Mouse (Mus musculus) C2C12 (cell line): ENCODE measurements around the gene Pxmp4.
A peak's percentile ranks its signal among the peaks of the same experiment; 100 is the strongest.

Experiments
- CEBPB ChIP-seq: IDR thresholded peaks from one replicate; pipeline ENCODE4 v1.6.1; 2011; ENCODE audit warnings: low read depth, mild to moderate bottlenecking, control low read depth, moderate library complexity
- CTCF ChIP-seq: IDR thresholded peaks from one replicate; pipeline ENCODE4 v1.5.1; 2011; ENCODE audit not compliant: control insufficient read depth, insufficient read depth, insufficient read length
- FOSL1 ChIP-seq: IDR thresholded peaks from one replicate; pipeline ENCODE4 v1.8.0; 2011; ENCODE audit warnings: mild to moderate bottlenecking, low read length; ENCODE audit not compliant: poor library complexity, insufficient read depth, severe bottlenecking
- MAX ChIP-seq: IDR thresholded peaks from one replicate; pipeline ENCODE4 v1.6.1; 2011; ENCODE audit warnings: mild to moderate bottlenecking, control low read depth
- MYOD1 ChIP-seq: IDR thresholded peaks from one replicate; pipeline ENCODE4 v1.6.1; 2011; ENCODE audit warnings: low read depth; ENCODE audit not compliant: control insufficient read depth, insufficient read length
- MYOG ChIP-seq: IDR thresholded peaks from one replicate; pipeline ENCODE4 v1.6.1; 2011; ENCODE audit not compliant: control insufficient read depth, insufficient read length; ENCODE audit errors: extremely low read depth
- USF1 ChIP-seq: IDR thresholded peaks from one replicate; pipeline ENCODE4 v1.6.1; 2011; ENCODE audit warnings: low read depth, mild to moderate bottlenecking, control low read depth, moderate library complexity

GRCm38 (mm10) chr2:154565562-154565961, 37.9 kb downstream of the Pxmp4 start:
- no peak for TF ChIP-seq CTCF
- TF ChIP-seq MYOD1 = peak; percentile 10
- no peak for TF ChIP-seq MAX
- TF ChIP-seq USF1 = no peak
- no peak for TF ChIP-seq MYOG
- no peak for TF ChIP-seq CEBPB
- TF ChIP-seq FOSL1 = no peak
